Mouse (Mus musculus) heart, postnatal 14 days (tissue): Measurements from ENCODE around the gene Gpm6a. TPM values are rescaled to one million over a fixed set of nuclear protein-coding genes. Genes with fewer than 3 reads are reported as not detected.

Source experiments
- DNase-seq, 2 experiments: peaks; one replicate each; pipeline ENCODE4 v3.0.0; 2021 to 2022
- intact Hi-C: fragments of 180-260 bp; cut with DNase I; formaldehyde crosslinking; loops from one replicate; pipeline ENCODE4 v1.15.1; 2025
- long read RNA-seq, 2 experiments: library from polyadenylated mRNA; stranded (forward); transcript quantifications; one replicate each; pipeline ENCODE4 v2.0.0; 2021
- total RNA-seq, 2 experiments: library from RNA; stranded (reverse); gene quantifications; 2 replicates each; pipeline ENCODE4 v1.2.3; 2021

Gpm6a gene
- 10 to 100 TPM in 1 of 2 experiments, 1 to 10 TPM in 1; 8.9 to 11.5 TPM for total RNA-seq
- long read RNA-seq, experiment 1, partial matches to known transcripts = 25 of 25 reads
- long read RNA-seq, experiment 1, other reads (novel, unspliced or antisense) = 0 of 25 reads
- long read RNA-seq, experiment 2, partial matches to known transcripts = 26 of 27 reads
- long read RNA-seq, experiment 2, other reads (novel, unspliced or antisense) = 1 of 27 reads

- DNase-seq = no peak
- intact Hi-C loops = no loop called here
Observed at GRCm38 (mm10) chr8:54954741-54955455, at the start of gene Gpm6a. TSS of gene Gpm6a (plus strand) at chr8:54954843.

GRCm38 (mm10) chr8:54912891-54913290 is 41.8 kb upstream of the Gpm6a start:
- DNase-seq = no peak
- intact Hi-C loops = no loop called here

- intact Hi-C loops = no loop called here
- DNase-seq = no peak
Observed at GRCm38 (mm10) chr8:54917710-54918109, 36.9 kb upstream of the Gpm6a start.

- DNase-seq = no peak
- intact Hi-C loops = no loop called here
Observed at GRCm38 (mm10) chr8:54922160-54922855, 32.3 kb upstream of the Gpm6a start.

GRCm38 (mm10) chr8:54924936-54925335 is 29.7 kb upstream of the Gpm6a start:
- intact Hi-C loops = no loop called here
- no peak for DNase-seq

GRCm38 (mm10) chr8:54932306-54932705 is 22.3 kb upstream of the Gpm6a start:
- intact Hi-C loops = no loop called here
- no peak for DNase-seq

GRCm38 (mm10) chr8:54953351-54953750 is 1.3 kb upstream of the Gpm6a start:
- DNase-seq = no peak
- intact Hi-C loops = no loop called here

- no peak for DNase-seq
- intact Hi-C loops = no loop called here
Observed at GRCm38 (mm10) chr8:54954030-54954429, 613 bp upstream of the Gpm6a start.

- DNase-seq = no peak
- intact Hi-C loops = no loop called here
Observed at GRCm38 (mm10) chr8:54955456-54955800, 785 bp downstream of the Gpm6a start.

GRCm38 (mm10) chr8:54955935-54956573 is 1.4 kb downstream of the Gpm6a start:
- intact Hi-C loops = no loop called here
- no peak for DNase-seq

GRCm38 (mm10) chr8:54956787-54957186 is 2.1 kb downstream of the Gpm6a start:
- intact Hi-C loops = no loop called here
- DNase-seq = no peak

GRCm38 (mm10) chr8:54957506-54957905 is 2.9 kb downstream of the Gpm6a start:
- no peak for DNase-seq
- intact Hi-C loops = no loop called here

- DNase-seq = no peak
- intact Hi-C loops = no loop called here
Observed at GRCm38 (mm10) chr8:54961571-54961970, 6.9 kb downstream of the Gpm6a start.

- intact Hi-C loops = no loop called here
- DNase-seq = no peak
Observed at GRCm38 (mm10) chr8:54975020-54975419, 20.4 kb downstream of the Gpm6a start.

GRCm38 (mm10) chr8:54975506-54975905 is 20.9 kb downstream of the Gpm6a start:
- DNase-seq = no peak
- intact Hi-C loops = no loop called here

- DNase-seq = no peak
- intact Hi-C loops = no loop called here
Observed at GRCm38 (mm10) chr8:54975927-54976326, 21.3 kb downstream of the Gpm6a start.

- intact Hi-C loops = no loop called here
- DNase-seq = no peak
Observed at GRCm38 (mm10) chr8:54976663-54977062, 22.0 kb downstream of the Gpm6a start.

GRCm38 (mm10) chr8:54986791-54987190 is 32.1 kb downstream of the Gpm6a start:
- DNase-seq = no peak
- intact Hi-C loops = no loop called here

GRCm38 (mm10) chr8:54989093-54989492 is 34.5 kb downstream of the Gpm6a start:
- intact Hi-C loops = no loop called here
- no peak for DNase-seq

GRCm38 (mm10) chr8:54991840-54992609 is 37.4 kb downstream of the Gpm6a start:
- DNase-seq = no peak
- intact Hi-C loops = no loop called here

GRCm38 (mm10) chr8:54995662-54996061 is 41.0 kb downstream of the Gpm6a start:
- intact Hi-C loops = no loop called here
- DNase-seq = no peak
